Mouse (Mus musculus) small intestine, adult 2 months (tissue): ENCODE measurements around the gene Nt5e.

ENCODE experiments used
- CTCF ChIP-seq: fragments of 200-500 bp; IDR thresholded peaks from 2 replicates; pipeline ENCODE4 v1.5.1; 2012; ENCODE audit warnings: low read depth, mild to moderate bottlenecking, control low read depth, inconsistent platforms, low read length, moderate library complexity, mixed read lengths; ENCODE audit not compliant: insufficient replicate concordance, insufficient read length; ENCODE audit errors: extremely low read depth
- POLR2A ChIP-seq: fragments of 200-500 bp; IDR thresholded peaks from 2 replicates; pipeline ENCODE4 v1.6.1; 2012; ENCODE audit warnings: low read depth, mild to moderate bottlenecking, control low read depth, inconsistent platforms, low read length, moderate library complexity

- TF ChIP-seq CTCF = no peak
- no peak for TF ChIP-seq POLR2A
Measured at GRCm38 (mm10) chr9:88357173-88357572, 30.2 kb downstream of the Nt5e start.
